Mouse (Mus musculus): ENCODE results near the gene Rpl7a. TPM values are rescaled to one million over a fixed set of nuclear protein-coding genes. Genes with fewer than 3 reads are reported as not detected.

The Rpl7a gene
- polyA plus RNA-seq, 1 experiment from 2014 or later = 713 TPM

GRCm38 (mm10) chr2:26909387-26909784, 1.2 kb upstream of the Rpl7a start:
- Histone ChIP-seq H3K9ac (replicated peaks; ENCODE audit: low read depth, low read length) (peak overlapping the region; percentile 96), H3K4me1 (ENCODE audit: control insufficient read depth, insufficient read depth, low read length) (peaks cover 21% of the 10 kb centered on the region), H3K36me3 (ENCODE audit: control insufficient read depth, insufficient read depth, low read length) (peaks cover 57% of the 10 kb centered on the region), H3K27me3 (ENCODE audit: control insufficient read depth, insufficient read depth, low read length) (no peaks in the 10 kb centered on the region), H3K27ac (ENCODE audit: low read length) (no peak overlapping the region; the same call in 1 of the 2 replicates), H3K9me3 (ENCODE audit: control insufficient read depth, low read depth, low read length) (no peaks in the 10 kb centered on the region), H3K4me3 (ENCODE audit: low read depth, low read length) (peak overlapping the region; percentile 80), H3K4me2 (replicated peaks; ENCODE audit: low read depth, low read length) (peak overlapping the region; percentile 79)
- ATAC-seq (ENCODE audit: insufficient number of reproducible peaks, insufficient read depth, low FRiP score, low read depth) = no peak

- H3K9me3 ChIP-seq (ENCODE audit: control insufficient read depth, low read depth, low read length) = no peaks in the 10 kb centered on the region
- H3K4me2 ChIP-seq (replicated peaks; ENCODE audit: low read depth, low read length) = peak overlapping the region; percentile 92
- WGBS = under 1% methylated on average over 37 of the region's 37 CpGs
- H3K27ac ChIP-seq (ENCODE audit: low read length) = peak overlapping the region; percentile 89
- peak overlapping the region; percentile 96 for H3K9ac ChIP-seq (replicated peaks; ENCODE audit: low read depth, low read length)
- no peaks in the 10 kb centered on the region for H3K27me3 ChIP-seq (ENCODE audit: control insufficient read depth, insufficient read depth, low read length)
- ATAC-seq (ENCODE audit: insufficient number of reproducible peaks, insufficient read depth, low FRiP score, low read depth) = peak; percentile 11; the same call in 1 of the 2 replicates
- H3K4me3 ChIP-seq (ENCODE audit: low read depth, low read length) = peak overlapping the region; percentile 80
- peaks cover 29% of the 10 kb centered on the region for H3K4me1 ChIP-seq (ENCODE audit: control insufficient read depth, insufficient read depth, low read length)
- peaks cover 45% of the 10 kb centered on the region for H3K36me3 ChIP-seq (ENCODE audit: control insufficient read depth, insufficient read depth, low read length)
Observed at GRCm38 (mm10) chr2:26910994-26911765, 616 bp downstream of the Rpl7a start.

- peak overlapping the region; percentile 96; the same call in 1 of the 2 replicates for H3K9ac ChIP-seq (replicated peaks; ENCODE audit: low read depth, low read length)
- H3K9me3 ChIP-seq (ENCODE audit: control insufficient read depth, low read depth, low read length) = no peaks in the 10 kb centered on the region
- peaks cover 36% of the 10 kb centered on the region for H3K36me3 ChIP-seq (ENCODE audit: control insufficient read depth, insufficient read depth, low read length)
- H3K4me2 ChIP-seq (replicated peaks; ENCODE audit: low read depth, low read length) = peak overlapping the region; percentile 92
- ATAC-seq (ENCODE audit: insufficient number of reproducible peaks, insufficient read depth, low FRiP score, low read depth) = no peak
- WGBS = 72% methylated on average over 5 of the region's 5 CpGs
- peaks cover 32% of the 10 kb centered on the region for H3K4me1 ChIP-seq (ENCODE audit: control insufficient read depth, insufficient read depth, low read length)
- H3K27me3 ChIP-seq (ENCODE audit: control insufficient read depth, insufficient read depth, low read length) = no peaks in the 10 kb centered on the region
- H3K27ac ChIP-seq (ENCODE audit: low read length) = no peak overlapping the region
- H3K4me3 ChIP-seq (ENCODE audit: low read depth, low read length) = peak overlapping the region; percentile 80
Observed at GRCm38 (mm10) chr2:26912253-26912770, 1.7 kb downstream of the Rpl7a start.

DNA sequence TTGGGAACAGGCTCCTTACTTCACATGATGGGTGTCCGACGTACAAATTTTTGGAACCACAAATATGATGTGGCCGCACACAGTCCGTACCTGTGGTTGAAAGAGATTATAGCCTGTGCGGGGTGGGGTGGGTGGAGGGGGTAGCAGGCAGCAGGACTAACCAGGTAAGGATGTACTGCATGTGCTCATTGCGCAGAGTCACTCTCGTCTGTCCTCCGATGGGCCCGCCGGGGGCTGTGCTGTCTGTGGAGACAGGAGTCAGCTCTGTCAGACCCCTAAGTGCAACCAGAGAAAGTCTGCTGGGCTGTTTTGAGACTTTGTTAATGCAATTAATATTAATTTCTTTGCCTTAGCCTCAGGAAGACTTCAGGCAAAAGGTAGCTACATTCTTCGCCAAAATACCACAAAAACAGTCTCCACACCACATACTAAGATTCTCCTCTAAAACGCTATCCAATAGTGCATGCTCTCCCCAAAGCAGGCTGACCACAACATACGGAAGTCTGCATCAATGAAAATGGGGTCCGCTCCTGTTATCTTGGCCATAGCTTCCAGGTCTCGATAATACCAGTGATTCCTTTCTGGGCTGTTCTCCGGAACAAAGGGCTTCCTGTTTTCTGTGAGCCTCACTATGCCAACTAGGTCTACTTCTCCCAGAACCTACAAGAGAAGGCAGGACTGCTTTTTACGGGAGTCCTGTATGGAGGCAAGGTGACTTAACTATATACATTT, 3.0 kb downstream of the Rpl7a start:
- WGBS = 85% methylated on average over 17 of the region's 17 CpGs
- Histone ChIP-seq H3K9me3 (ENCODE audit: control insufficient read depth, low read depth, low read length) (no peaks in the 10 kb centered on the region), H3K4me2 (replicated peaks; ENCODE audit: low read depth, low read length) (no peak overlapping the region), H3K27me3 (ENCODE audit: control insufficient read depth, insufficient read depth, low read length) (no peaks in the 10 kb centered on the region), H3K27ac (ENCODE audit: low read length) (no peak overlapping the region), H3K4me1 (ENCODE audit: control insufficient read depth, insufficient read depth, low read length) (peaks cover 29% of the 10 kb centered on the region), H3K36me3 (ENCODE audit: control insufficient read depth, insufficient read depth, low read length) (peaks cover 33% of the 10 kb centered on the region), H3K4me3 (ENCODE audit: low read depth, low read length) (no peak overlapping the region), H3K9ac (replicated peaks; ENCODE audit: low read depth, low read length) (no peak overlapping the region)
- no peak for ATAC-seq (ENCODE audit: insufficient number of reproducible peaks, insufficient read depth, low FRiP score, low read depth)

DNA sequence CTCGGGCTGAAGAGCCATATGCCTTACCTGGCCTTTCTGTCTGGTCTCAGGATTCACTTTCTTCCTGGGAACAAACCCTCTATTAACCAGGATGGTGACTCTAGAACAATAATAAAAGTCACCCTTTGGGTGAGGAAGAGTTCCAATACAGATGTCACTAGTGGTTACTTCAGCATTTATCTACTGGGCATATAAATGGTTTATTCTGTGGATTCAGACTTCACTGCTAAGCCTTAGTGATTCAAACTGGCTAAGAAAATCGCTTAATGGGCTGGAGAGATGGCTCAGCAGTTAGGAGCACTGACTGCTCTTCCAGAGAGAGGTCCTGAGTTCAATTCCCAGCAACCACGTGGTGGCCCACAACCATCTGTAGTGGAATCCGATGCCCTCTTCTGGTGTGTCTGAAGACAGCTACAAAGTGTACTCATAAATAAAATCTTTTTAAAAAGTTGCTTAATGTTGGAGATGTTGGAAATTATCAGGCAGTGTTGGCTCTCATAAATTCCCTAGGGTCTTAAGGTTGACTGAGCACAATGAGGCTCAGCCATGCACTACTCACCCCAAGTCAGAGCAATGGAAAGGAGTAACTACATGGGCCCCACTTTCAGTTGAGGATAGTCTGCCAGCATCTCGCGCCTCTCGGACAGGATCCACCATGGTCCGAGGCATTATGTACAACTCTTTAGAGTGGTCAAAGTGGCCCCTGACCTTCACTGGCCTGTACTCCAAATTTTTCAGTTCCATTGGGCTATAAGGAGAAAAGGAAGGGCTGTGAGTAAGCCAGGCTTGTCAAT, 3.8 kb downstream of the Rpl7a start:
- peaks cover 41% of the 10 kb centered on the region for H3K36me3 ChIP-seq (ENCODE audit: control insufficient read depth, insufficient read depth, low read length)
- no peak for ATAC-seq (ENCODE audit: insufficient number of reproducible peaks, insufficient read depth, low FRiP score, low read depth)
- H3K9me3 ChIP-seq (ENCODE audit: control insufficient read depth, low read depth, low read length) = no peaks in the 10 kb centered on the region
- no peaks in the 10 kb centered on the region for H3K27me3 ChIP-seq (ENCODE audit: control insufficient read depth, insufficient read depth, low read length)
- no peak overlapping the region for H3K4me3 ChIP-seq (ENCODE audit: low read depth, low read length)
- H3K4me2 ChIP-seq (replicated peaks; ENCODE audit: low read depth, low read length) = no peak overlapping the region
- WGBS = 64% methylated on average over 8 of the region's 8 CpGs
- peaks cover 23% of the 10 kb centered on the region for H3K4me1 ChIP-seq (ENCODE audit: control insufficient read depth, insufficient read depth, low read length)
- no peak overlapping the region for H3K9ac ChIP-seq (replicated peaks; ENCODE audit: low read depth, low read length)
- no peak overlapping the region for H3K27ac ChIP-seq (ENCODE audit: low read length)

DNA sequence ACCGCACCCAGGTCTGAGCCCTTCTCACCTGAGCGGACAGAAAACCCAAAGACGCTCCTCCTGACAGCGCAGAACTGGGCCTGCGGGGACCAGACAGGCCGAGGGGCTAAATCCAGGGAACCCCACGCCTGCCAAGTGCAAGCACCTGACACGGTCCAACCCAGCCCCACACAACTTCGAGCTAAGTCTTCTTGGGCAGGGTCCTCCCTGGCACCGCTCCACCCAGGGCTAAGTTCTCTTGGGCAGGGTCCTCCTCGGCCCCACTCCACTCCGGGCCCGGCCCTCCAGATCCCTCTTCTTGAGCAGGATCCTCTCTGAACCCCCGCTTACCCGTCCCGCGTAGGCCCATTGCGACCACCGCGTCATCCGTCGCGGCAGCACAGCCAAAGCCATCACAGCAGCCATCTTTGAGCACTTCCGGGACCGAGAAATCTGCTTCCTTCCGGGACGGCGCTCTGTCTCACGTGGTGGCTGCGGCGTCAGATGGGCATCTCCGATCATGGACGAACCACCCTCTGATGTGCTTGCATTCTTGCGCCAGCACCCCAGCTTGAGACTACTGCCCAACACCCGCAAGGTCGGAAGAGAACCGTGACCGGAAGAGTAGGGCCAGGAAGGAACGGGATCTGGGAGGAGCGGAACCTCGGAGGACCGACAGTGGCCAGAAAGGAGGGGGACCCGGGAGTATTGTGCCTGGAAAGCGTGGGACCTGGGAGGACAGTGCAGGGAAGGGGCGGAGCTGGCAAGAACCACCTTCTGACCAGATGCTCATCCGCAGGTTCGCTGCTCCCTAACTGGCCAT, 5.6 kb downstream of the Rpl7a start, which contains the start of the genes Surf2 and Surf1:
TSS of gene Surf2 (plus strand) at position 441 of the 802 bp plus-strand sequence.
TSS of gene Surf1 (minus strand) at position 604 of the 802 bp plus-strand sequence.
- peak within 1 kb of the TSS; percentile 73 for H3K4me3 ChIP-seq (ENCODE audit: low read depth, low read length)
- peak within 1 kb of the TSS; percentile 69 for H3K27ac ChIP-seq (ENCODE audit: low read length)
- H3K9ac ChIP-seq (replicated peaks; ENCODE audit: low read depth, low read length) = peak within 1 kb of the TSS; percentile 85
- peak within 1 kb of the TSS; percentile 94 for H3K4me2 ChIP-seq (replicated peaks; ENCODE audit: low read depth, low read length)
- peaks cover 21% of the 10 kb centered on the region for H3K4me1 ChIP-seq (ENCODE audit: control insufficient read depth, insufficient read depth, low read length)
- ATAC-seq (ENCODE audit: insufficient number of reproducible peaks, insufficient read depth, low FRiP score, low read depth) = peak; percentile 79
- 1% methylated on average over 47 of the region's 47 CpGs for WGBS
- H3K36me3 ChIP-seq (ENCODE audit: control insufficient read depth, insufficient read depth, low read length) = peaks cover 59% of the 10 kb centered on the region
- H3K27me3 ChIP-seq (ENCODE audit: control insufficient read depth, insufficient read depth, low read length) = no peaks in the 10 kb centered on the region
- H3K9me3 ChIP-seq (ENCODE audit: control insufficient read depth, low read depth, low read length) = no peaks in the 10 kb centered on the region

GRCm38 (mm10) chr2:26916738-26917137, 6.2 kb downstream of the Rpl7a start:
- Histone ChIP-seq H3K36me3 (ENCODE audit: control insufficient read depth, insufficient read depth, low read length) (peaks cover 61% of the 10 kb centered on the region), H3K4me3 (ENCODE audit: low read depth, low read length) (peak overlapping the region; percentile 73), H3K4me2 (replicated peaks; ENCODE audit: low read depth, low read length) (peak overlapping the region; percentile 94), H3K9ac (replicated peaks; ENCODE audit: low read depth, low read length) (peak overlapping the region; percentile 85), H3K9me3 (ENCODE audit: control insufficient read depth, low read depth, low read length) (no peaks in the 10 kb centered on the region), H3K27ac (ENCODE audit: low read length) (peak overlapping the region; percentile 69; the same call in 1 of the 2 replicates), H3K27me3 (ENCODE audit: control insufficient read depth, insufficient read depth, low read length) (no peaks in the 10 kb centered on the region), H3K4me1 (ENCODE audit: control insufficient read depth, insufficient read depth, low read length) (peaks cover 20% of the 10 kb centered on the region)
- ATAC-seq (ENCODE audit: insufficient number of reproducible peaks, insufficient read depth, low FRiP score, low read depth) = no peak
- WGBS = 2% methylated on average over 13 of the region's 13 CpGs

Data from stomach, embryonic 14.5 days (tissue).